Mouse (Mus musculus) layer of hippocampus, adult 2 months (tissue): Measurements from ENCODE around the gene Krtap9-1. TPM values are rescaled to one million over a fixed set of nuclear protein-coding genes. Genes with fewer than 3 reads are reported as not detected.
A peak's percentile ranks its signal among the peaks of the same experiment; 100 is the strongest.
"Not testable (repeated sequence)": the region's sequence is repeated elsewhere in the genome, so short reads cannot be mapped to it uniquely, and the experiment has no call there.

Experiments used
- DNase-seq, 2 experiments: peaks; one replicate each; pipeline ENCODE4 v3.0.0; 2022; ENCODE audit warnings: low spot score in 2 of 2
- H3K27ac ChIP-seq: fragments of 200-600 bp; 2 replicates; pipeline ENCODE4 v1.8.1; 2022
- H3K4me3 ChIP-seq: fragments of 200-600 bp; 2 replicates; pipeline ENCODE4 v1.8.1; 2022; ENCODE audit warnings: mild to moderate bottlenecking
- CTCF ChIP-seq: fragments of 200-600 bp; conservative IDR thresholded peaks from 2 replicates; pipeline ENCODE4 v1.8.1; 2022; ENCODE audit warnings: antibody characterized with exemption, mild to moderate bottlenecking, moderate library complexity
- long read RNA-seq, 2 experiments: library from polyadenylated mRNA; stranded (forward); transcript quantifications; one replicate each; pipeline ENCODE4 v2.0.0; 2021; ENCODE audit warnings: borderline mapping rate in 2 of 2
- total RNA-seq, 2 experiments: library from RNA; stranded (reverse); gene quantifications; 2 replicates each; pipeline ENCODE4 v1.2.3; 2021

The Krtap9-1 gene
- not detected for total RNA-seq
- long read RNA-seq, experiment 1 = 0 reads
- long read RNA-seq, experiment 2 = 0 reads

DNA sequence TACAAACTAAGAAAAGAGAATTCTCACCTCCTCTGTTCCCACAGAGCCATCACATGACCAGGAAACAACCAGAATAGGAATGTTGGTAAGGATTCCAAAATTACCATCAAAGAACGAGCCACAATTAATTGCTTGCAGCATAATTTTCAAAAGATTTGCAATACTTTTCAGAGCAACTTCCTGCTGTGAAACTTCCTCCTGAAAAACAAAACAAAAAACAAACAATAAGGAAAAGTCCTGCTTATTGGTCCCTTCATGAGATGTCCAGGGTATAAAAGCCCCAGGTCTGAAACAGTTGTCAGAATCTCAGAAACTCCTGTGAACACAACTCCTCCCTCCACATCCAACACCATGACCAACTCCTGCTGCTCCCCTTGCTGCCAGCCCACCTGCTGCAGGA is at the start of gene Krtap9-1:
Gene Krtap9-1 (plus strand): TSS at position 301 of the 400 bp plus-strand sequence.
- not testable (repeated sequence) for H3K27ac ChIP-seq, DNase-seq, H3K4me3 ChIP-seq

DNA sequence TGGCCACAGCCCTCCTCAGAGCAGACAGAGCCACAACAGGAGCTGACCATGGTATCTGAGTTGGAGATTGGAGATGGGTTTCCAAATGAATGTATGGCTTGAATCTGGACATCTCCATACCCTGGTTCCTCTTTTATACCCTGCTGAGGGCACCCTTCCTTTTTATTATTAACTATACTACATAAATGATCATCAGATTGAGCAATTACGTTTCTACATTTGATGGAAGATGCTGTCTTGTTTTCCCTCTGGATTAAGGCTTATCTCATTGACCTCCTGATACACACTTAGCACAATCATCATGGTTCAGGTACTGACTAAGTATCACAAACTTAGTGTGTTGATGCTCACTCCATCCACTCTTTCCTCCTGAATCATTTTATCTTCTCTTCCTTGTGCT is 35.2 kb upstream of the Krtap9-1 start, which contains the start of gene 2300003K06Rik:
Gene 2300003K06Rik (minus strand): TSS at position 101 of the 400 bp plus-strand sequence.
- no peak for TF ChIP-seq CTCF
- Histone ChIP-seq H3K4me3 (no peak within 1 kb of the TSS), H3K27ac (no peak within 1 kb of the TSS)
- no peak for DNase-seq

DNA sequence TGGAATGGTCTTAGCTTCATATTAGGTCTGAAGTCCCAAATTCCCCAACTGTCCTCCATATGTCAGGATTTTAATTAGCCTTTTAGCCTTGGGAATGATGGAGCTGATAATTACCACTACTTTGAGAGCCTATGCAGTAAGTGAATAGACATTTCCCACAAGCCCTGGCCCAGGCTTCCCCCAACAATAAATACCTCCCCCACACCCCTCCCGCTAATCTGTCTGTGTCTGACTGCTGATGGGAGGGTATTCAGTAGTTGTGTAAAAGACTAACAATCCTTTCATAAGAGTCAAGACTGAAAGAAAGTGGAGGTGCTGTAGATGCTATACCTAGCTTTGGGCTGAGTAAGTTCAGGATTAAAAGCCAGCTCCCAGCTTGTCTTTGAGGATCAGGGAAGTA is 31.0 kb upstream of the Krtap9-1 start:
- TF ChIP-seq CTCF = no peak
- no peak overlapping the region for H3K4me3 ChIP-seq
- DNase-seq = no peak
- no peak overlapping the region for H3K27ac ChIP-seq

DNA sequence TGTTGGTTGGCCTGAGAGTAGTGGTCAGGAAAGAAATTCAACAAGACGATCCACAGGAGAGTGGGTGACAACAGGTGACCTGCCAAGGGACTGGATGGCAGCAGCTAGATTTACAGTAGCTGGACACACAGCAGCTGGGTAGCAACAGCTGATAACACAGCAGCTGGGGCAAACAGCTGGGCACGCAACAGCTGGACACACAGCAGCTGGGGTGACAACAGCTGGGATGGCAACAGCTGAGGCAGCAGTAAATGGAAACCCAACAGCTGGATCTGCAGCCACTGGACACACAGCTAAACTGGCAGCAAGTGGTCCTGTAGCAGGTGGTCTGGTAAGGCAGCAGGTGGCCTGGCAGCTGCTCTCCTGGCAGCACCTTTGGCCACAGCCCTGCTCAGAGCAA is 26.4 kb upstream of the Krtap9-1 start:
- H3K4me3 ChIP-seq = no peak overlapping the region
- TF ChIP-seq CTCF = no peak
- H3K27ac ChIP-seq = no peak overlapping the region
- no peak for DNase-seq

DNA sequence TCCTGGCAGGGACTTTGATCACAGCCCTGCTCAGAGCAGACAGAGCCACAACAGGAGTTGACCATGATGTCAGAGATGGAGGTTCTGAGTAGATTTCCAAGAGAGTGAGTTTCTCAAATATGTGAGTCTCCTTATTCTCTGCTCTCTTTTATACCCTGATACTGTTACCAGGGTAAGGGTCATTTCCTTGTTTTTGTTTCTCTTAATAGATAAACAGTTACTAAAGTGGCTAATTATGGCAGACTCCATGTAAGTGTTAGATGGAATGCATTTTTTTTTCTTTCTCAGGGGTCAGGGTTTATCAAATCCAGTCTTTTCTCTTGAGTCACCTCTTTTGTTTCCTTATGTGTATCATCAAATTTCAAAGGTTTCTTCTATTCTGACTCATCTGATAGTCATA is 21.7 kb upstream of the Krtap9-1 start, which contains the start of gene Krtap4-16:
Gene Krtap4-16 (minus strand): TSS at position 101 of the 400 bp plus-strand sequence.
- Histone ChIP-seq H3K27ac (no peak within 1 kb of the TSS), H3K4me3 (no peak within 1 kb of the TSS)
- no peak for DNase-seq
- no peak for TF ChIP-seq CTCF

DNA sequence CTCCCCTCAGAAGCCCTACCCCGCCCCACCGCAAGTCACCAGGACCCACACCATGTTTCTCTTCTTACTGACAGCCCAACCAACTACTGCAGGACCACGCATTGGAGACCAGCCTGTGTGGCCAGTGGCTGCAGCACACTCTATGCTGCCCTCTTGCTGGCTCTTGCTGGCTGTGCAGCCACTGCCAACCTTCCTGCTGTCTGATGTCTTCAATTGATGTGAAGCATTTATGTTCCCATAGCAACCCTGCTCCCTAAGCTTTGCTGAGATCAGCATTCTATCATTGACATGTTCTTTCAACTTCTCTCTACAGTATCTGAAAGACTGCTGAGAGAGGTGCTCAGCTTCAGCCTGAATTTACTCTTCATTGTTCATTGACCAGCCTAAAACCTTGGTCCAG is 19.1 kb upstream of the Krtap9-1 start:
- peak; percentile 56 for TF ChIP-seq CTCF
- H3K27ac ChIP-seq = no peak overlapping the region
- DNase-seq = no peak
- no peak overlapping the region for H3K4me3 ChIP-seq

DNA sequence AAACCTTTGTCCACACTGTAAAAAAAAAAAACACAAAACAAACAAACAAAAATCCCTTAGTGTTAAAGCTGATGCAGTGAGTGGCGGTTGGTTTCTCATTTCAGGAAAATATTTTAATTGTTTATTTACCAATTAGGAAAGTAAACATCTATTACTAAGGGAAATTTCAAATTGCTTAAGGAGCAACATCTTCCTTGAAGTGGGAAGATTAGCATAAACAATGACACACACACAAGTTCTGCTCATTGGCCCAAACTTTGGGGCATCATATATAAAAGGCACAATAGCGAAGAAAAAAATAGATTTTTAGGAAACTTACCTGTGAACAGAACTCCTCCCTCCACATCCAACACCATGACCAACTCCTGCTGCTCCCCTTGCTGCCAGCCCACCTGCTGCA is 15.6 kb upstream of the Krtap9-1 start, which contains the start of gene Gm11568:
Gene Gm11568 (plus strand): TSS at position 301 of the 400 bp plus-strand sequence.
- DNase-seq = no peak
- Histone ChIP-seq H3K4me3 (no peak within 1 kb of the TSS), H3K27ac (no peak within 1 kb of the TSS)
- no peak for TF ChIP-seq CTCF

DNA sequence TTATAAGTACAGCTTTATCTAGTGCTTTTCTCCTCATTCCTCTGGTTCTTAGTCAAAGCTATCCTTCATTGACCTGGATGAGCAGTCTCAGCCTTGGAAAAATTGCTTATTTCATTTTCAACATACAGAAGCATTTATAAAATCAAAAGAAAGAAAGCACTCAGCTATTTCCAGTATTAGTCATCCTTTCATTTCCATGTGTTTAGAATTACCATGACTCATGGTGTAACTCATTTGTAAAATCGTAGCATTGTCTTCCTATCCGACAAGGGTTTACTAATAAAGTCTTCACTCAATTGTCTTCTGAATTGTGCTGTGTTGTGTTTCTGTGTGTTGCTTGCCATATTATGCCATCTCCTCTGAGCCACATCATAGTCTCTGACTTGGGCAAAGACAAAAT is 14.4 kb upstream of the Krtap9-1 start:
- H3K27ac ChIP-seq = no peak overlapping the region
- no peak for TF ChIP-seq CTCF
- no peak overlapping the region for H3K4me3 ChIP-seq
- DNase-seq = no peak

DNA sequence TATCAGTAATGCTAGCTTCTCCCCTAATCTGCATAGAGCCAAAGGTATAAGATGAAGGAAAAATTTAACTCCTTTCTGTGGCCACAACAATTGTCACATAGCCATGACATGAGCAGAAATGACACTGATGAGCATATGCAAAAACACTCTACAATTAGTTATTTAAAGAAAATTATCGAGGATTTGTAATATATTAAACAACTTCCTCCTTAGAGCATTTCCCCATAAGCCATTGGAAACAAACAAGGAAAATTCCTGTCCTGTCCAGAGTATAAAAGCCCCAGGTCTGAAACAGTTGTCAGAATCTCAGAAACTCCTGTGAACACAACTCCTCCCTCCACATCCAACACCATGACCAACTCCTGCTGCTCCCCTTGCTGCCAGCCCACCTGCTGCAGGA is 9.0 kb upstream of the Krtap9-1 start, which contains the start of gene Gm11559:
Gene Gm11559 (plus strand): TSS at position 301 of the 400 bp plus-strand sequence.
- H3K27ac ChIP-seq, DNase-seq, H3K4me3 ChIP-seq: not testable (repeated sequence)

DNA sequence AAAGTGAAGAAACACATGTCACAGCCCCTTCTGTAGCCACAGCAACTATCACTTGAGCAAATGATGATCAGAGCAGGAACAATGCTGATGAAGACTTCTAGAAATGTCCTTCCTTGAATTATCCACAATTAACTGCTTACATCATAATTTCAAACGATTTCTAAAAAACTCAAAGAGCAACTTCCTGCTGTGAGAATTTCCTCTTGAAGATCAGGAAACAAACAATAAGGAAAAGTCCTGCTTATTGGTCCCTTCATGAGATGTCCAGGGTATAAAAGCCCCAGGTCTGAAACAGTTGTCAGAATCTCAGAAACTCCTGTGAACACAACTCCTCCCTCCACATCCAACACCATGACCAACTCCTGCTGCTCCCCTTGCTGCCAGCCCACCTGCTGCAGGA is 5.7 kb downstream of the Krtap9-1 start, which contains the start of gene Gm11567:
Gene Gm11567 (plus strand): TSS at position 301 of the 400 bp plus-strand sequence.
- H3K27ac ChIP-seq, H3K4me3 ChIP-seq, DNase-seq: not testable (repeated sequence)

DNA sequence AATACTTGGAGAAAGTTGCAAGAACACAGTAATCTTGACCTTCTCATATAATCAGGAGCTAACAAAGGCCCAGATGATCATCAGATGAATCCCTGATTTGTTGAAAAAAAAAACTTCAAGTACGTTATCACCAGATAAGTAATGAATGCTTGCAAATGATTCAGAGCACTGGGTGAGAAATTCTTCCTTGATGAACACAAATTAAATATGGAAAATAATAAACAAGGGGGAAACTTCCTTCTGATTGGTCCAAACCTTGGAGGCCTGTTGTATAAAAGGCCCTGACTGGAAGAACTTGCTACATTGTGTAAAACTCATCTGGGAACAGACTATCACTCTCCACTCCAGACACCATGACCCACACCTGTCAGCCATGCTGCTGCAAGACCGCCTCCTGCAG is 34.4 kb downstream of the Krtap9-1 start, which contains the start of gene Krtap31-1:
Gene Krtap31-1 (plus strand): TSS at position 301 of the 400 bp plus-strand sequence.
- Histone ChIP-seq H3K4me3 (no peak within 1 kb of the TSS), H3K27ac (no peak within 1 kb of the TSS)
- no peak for TF ChIP-seq CTCF
- DNase-seq = no peak

DNA sequence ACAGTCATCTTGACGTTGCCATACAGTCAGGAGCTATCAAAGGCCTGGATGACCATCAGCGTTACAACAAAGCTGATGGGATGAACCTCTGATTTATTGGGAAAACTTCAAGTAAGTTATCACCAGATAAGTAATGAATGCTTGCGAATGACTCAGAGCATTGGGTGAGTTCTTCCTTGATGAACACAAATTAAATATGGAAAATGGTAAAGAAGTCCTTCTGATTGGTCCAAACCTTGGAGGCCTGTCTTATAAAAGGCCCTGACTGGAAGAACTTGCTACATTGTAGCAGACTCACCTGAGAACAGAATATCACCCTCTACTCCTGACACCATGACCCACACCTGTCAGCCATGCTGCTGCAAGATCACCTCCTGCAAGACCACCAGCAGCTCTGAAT is 41.3 kb downstream of the Krtap9-1 start, which contains the start of gene Gm11565:
Gene Gm11565 (plus strand): TSS at position 301 of the 400 bp plus-strand sequence.
- no peak for TF ChIP-seq CTCF

More for the DNA sequence above, 41.3 kb downstream of the Krtap9-1 start, which contains the start of gene Gm11565:
- Histone ChIP-seq H3K27ac (no peak within 1 kb of the TSS), H3K4me3 (no peak within 1 kb of the TSS)
- no peak for DNase-seq

Other genes starting within 250 kb of the Krtap9-1 start
- gene Krtap4-1, start 245.2 kb upstream of the Krtap9-1 start, total RNA-seq = not detected
- gene Krtap4-2, start 238.3 kb upstream of the Krtap9-1 start, total RNA-seq = not detected
- gene Krtap4-7, start 229.3 kb upstream of the Krtap9-1 start, total RNA-seq = not detected
- not detected for gene Gm11555, start 223.2 kb upstream of the Krtap9-1 start, total RNA-seq
- gene Gm11563, start 214.4 kb upstream of the Krtap9-1 start, total RNA-seq = not detected
- gene Krtap4-6, start 207.4 kb upstream of the Krtap9-1 start, total RNA-seq = not detected
- gene Gm14190, start 182.6 kb upstream of the Krtap9-1 start, total RNA-seq = not detected
- not detected for gene Gm14180, start 139.1 kb upstream of the Krtap9-1 start, total RNA-seq
- not detected for gene Gm11595, start 100.5 kb upstream of the Krtap9-1 start, total RNA-seq
- gene Krtap4-8, start 92.7 kb upstream of the Krtap9-1 start, total RNA-seq = not detected
- not detected for gene Krtap4-9, start 88.2 kb upstream of the Krtap9-1 start, total RNA-seq
- not detected for gene Gm11596, start 79.9 kb upstream of the Krtap9-1 start, total RNA-seq
- gene Gm11569, start 74.5 kb upstream of the Krtap9-1 start, total RNA-seq = not detected
- gene Gm11554, start 68.9 kb upstream of the Krtap9-1 start, total RNA-seq = not detected
- gene Krtap4-13, start 63.5 kb upstream of the Krtap9-1 start, total RNA-seq = not detected
- gene Gm11564, start 57.7 kb upstream of the Krtap9-1 start, total RNA-seq = not detected
- not detected for gene 2300003K06Rik, start 35.3 kb upstream of the Krtap9-1 start, total RNA-seq
- not detected for gene Krtap4-16, start 21.8 kb upstream of the Krtap9-1 start, total RNA-seq
- not detected for gene Gm11568, start 15.5 kb upstream of the Krtap9-1 start, total RNA-seq
- not detected for gene Gm11559, start 8.9 kb upstream of the Krtap9-1 start, total RNA-seq
- not detected for gene Gm11567, start 5.8 kb downstream of the Krtap9-1 start, total RNA-seq
- not detected for gene Krtap31-1, start 34.5 kb downstream of the Krtap9-1 start, total RNA-seq
- not detected for gene Gm11565, start 41.4 kb downstream of the Krtap9-1 start, total RNA-seq
- not detected for gene Krtap31-2, start 62.9 kb downstream of the Krtap9-1 start, total RNA-seq
- not detected for gene Krtap9-5, start 75.1 kb downstream of the Krtap9-1 start, total RNA-seq
- not detected for gene Krtap29-1, start 105.7 kb downstream of the Krtap9-1 start, total RNA-seq
- gene Krtap16-1, start 113.2 kb downstream of the Krtap9-1 start, total RNA-seq = not detected
- gene Krtap17-1, start 120.6 kb downstream of the Krtap9-1 start, total RNA-seq = not detected
- gene Krt33a, start 142.8 kb downstream of the Krtap9-1 start, total RNA-seq = not detected
- not detected for gene Krt33b, start 156.5 kb downstream of the Krtap9-1 start, total RNA-seq
- not detected for gene Krt34, start 168.2 kb downstream of the Krtap9-1 start, total RNA-seq
- not detected for gene Krt31, start 177.2 kb downstream of the Krtap9-1 start, total RNA-seq
- gene Krt32, start 214.8 kb downstream of the Krtap9-1 start, total RNA-seq = not detected
- not detected for gene Krt35, start 222.9 kb downstream of the Krtap9-1 start, total RNA-seq
- gene Krt36, start 232.2 kb downstream of the Krtap9-1 start, total RNA-seq = not detected
- gene Krt13, start 248.2 kb downstream of the Krtap9-1 start, total RNA-seq = not detected